Mouse (Mus musculus): Measurements from ENCODE around the gene Prmt7. TPM values are rescaled to one million over a fixed set of nuclear protein-coding genes. Genes with fewer than 3 reads are reported as not detected.

The Prmt7 gene
- polyA plus RNA-seq (2021; fragmentation: Nextera tagmentation) = 27.2 and 39.6 TPM in 2 replicates
- long read RNA-seq, experiment 1, transcript Prmt7-201 (18 exons, 3,472 nt) = major isoform, 683 of 774 reads
- long read RNA-seq, experiment 1, partial matches to known transcripts = 47 of 774 reads
- long read RNA-seq, experiment 1, other reads (novel, unspliced or antisense) = 42 of 774 reads
- long read RNA-seq, experiment 2, transcript Prmt7-201 (18 exons, 3,472 nt) = major isoform, 55 of 72 reads
- long read RNA-seq, experiment 2, partial matches to known transcripts = 15 of 72 reads
- long read RNA-seq, experiment 2, other reads (novel, unspliced or antisense) = 2 of 72 reads

GRCm38 (mm10) chr8:106210821-106211345 lies at the start of gene Prmt7, which contains the start of gene Slc7a6os:
TSS of gene Prmt7 (plus strand) at chr8:106210936.
TSS of gene Slc7a6os (minus strand) at chr8:106210935.

GRCm38 (mm10) chr8:106168356-106169016 lies 42.2 kb upstream of the Prmt7 start, which contains the start of gene Slc7a6:
TSS of gene Slc7a6 (plus strand) at chr8:106168857.

Other genes with a start within 250 kb of the Prmt7 start
- 7.9 and 9.3 TPM in 2 replicates for gene Slc12a4, start 244.8 kb upstream of the Prmt7 start, polyA plus RNA-seq (2021; fragmentation: Nextera tagmentation)
- gene Dpep3, start 231.5 kb upstream of the Prmt7 start, polyA plus RNA-seq (2021; fragmentation: Nextera tagmentation) = not detected in 2 replicates
- gene Dus2, start 219.6 kb upstream of the Prmt7 start, polyA plus RNA-seq (2021; fragmentation: Nextera tagmentation) = 13.1 and 15.4 TPM in 2 replicates
- 0.16 TPM in 1 of 2 replicates, not detected in the other for gene Dpep2nb, start 205.0 kb upstream of the Prmt7 start, polyA plus RNA-seq (2021; fragmentation: Nextera tagmentation)
- gene Ddx28, start 199.1 kb upstream of the Prmt7 start, polyA plus RNA-seq (2021; fragmentation: Nextera tagmentation) = 13.1 and 17.4 TPM in 2 replicates
- 3.1 and 5.4 TPM in 2 replicates for gene Nfatc3, start 152.1 kb upstream of the Prmt7 start, polyA plus RNA-seq (2021; fragmentation: Nextera tagmentation)
- 0.05 TPM in 2 replicates for gene Esrp2, start 74.0 kb upstream of the Prmt7 start, polyA plus RNA-seq (2021; fragmentation: Nextera tagmentation)
- gene Pla2g15, start 60.5 kb upstream of the Prmt7 start, polyA plus RNA-seq (2021; fragmentation: Nextera tagmentation) = 8.3 and 10.1 TPM in 2 replicates
- 24.6 and 26.5 TPM in 2 replicates for gene Slc7a6, start 42.1 kb upstream of the Prmt7 start, polyA plus RNA-seq (2021; fragmentation: Nextera tagmentation)
- 8.5 and 11.5 TPM in 2 replicates for gene Slc7a6os, start within 50 bp of the Prmt7 start, polyA plus RNA-seq (2021; fragmentation: Nextera tagmentation)
- gene Smpd3, start 127.1 kb downstream of the Prmt7 start, polyA plus RNA-seq (2021; fragmentation: Nextera tagmentation) = 18.9 and 27.1 TPM in 2 replicates
- 6.0 and 6.8 TPM in 2 replicates for gene Zfp90, start 204.4 kb downstream of the Prmt7 start, polyA plus RNA-seq (2021; fragmentation: Nextera tagmentation)